Mouse (Mus musculus) midbrain, embryonic 10.5 days (tissue): Measurements from ENCODE around the gene Ntng2. TPM values are rescaled to one million over a fixed set of nuclear protein-coding genes. Genes with fewer than 3 reads are reported as not detected.
A peak's percentile ranks its signal among the peaks of the same experiment; 100 is the strongest.

Experiments
- DNase-seq: peaks from one replicate; pipeline ENCODE4 v3.0.0-alpha.2; 2017; ENCODE audit warnings: low spot score
- H3K27ac ChIP-seq: fragments of 300-500 bp; sonication (generic); replicated peaks from 2 replicates; pipeline ENCODE4 v1.5.1; 2016; ENCODE audit warnings: mild to moderate bottlenecking
- H3K27me3 ChIP-seq: fragments of 300-500 bp; sonication (generic); 2 replicates; pipeline ENCODE4 v1.6.1; 2016; ENCODE audit warnings: low read depth, mild to moderate bottlenecking; ENCODE audit not compliant: poor library complexity, severe bottlenecking
- H3K36me3 ChIP-seq: fragments of 300-500 bp; sonication (generic); 2 replicates; pipeline ENCODE4 v1.6.1; 2016; ENCODE audit warnings: mild to moderate bottlenecking, moderate library complexity
- H3K4me1 ChIP-seq: fragments of 300-500 bp; sonication (generic); 2 replicates; pipeline ENCODE4 v1.6.1; 2016
- H3K4me3 ChIP-seq: fragments of 300-500 bp; sonication (generic); 2 replicates; pipeline ENCODE4 v1.5.1; 2016; ENCODE audit warnings: mild to moderate bottlenecking, moderate library complexity
- H3K9me3 ChIP-seq: fragments of 300-500 bp; sonication (generic); replicated peaks from 2 replicates; pipeline ENCODE4 v1.6.1; 2016; ENCODE audit warnings: mild to moderate bottlenecking
- WGBS: fragments of 180-500 bp; shearing (Covaris S2); methylation state at CpG from one replicate; pipeline ENCODE4 v1.1.7; 2016; 5-methylcytosine and 5-hydroxymethylcytosine counted together
- polyA plus RNA-seq: library from polyadenylated mRNA; unstranded; fragments of >200 nt; fragmentation: Nextera tagmentation; extraction: Ambion mirVana; gene quantifications from 2 replicates; pipeline ENCODE4 v1.2.1, GENCODE M21; 2016

Ntng2 gene
- polyA plus RNA-seq, 1 experiment from 2014 or later: 1.6 TPM

- H3K9me3 ChIP-seq: no peaks in the 10 kb centered on the region
- 82% methylated on average over 4 of the region's 4 CpGs for WGBS
- DNase-seq: no peak
- no peak overlapping the region for H3K4me3 ChIP-seq
- 0 out of 2 replicates have a peak, but pooled peaks cover 5% of the 10 kb centered on the region for H3K27me3 ChIP-seq
- no peaks in the 10 kb centered on the region for H3K36me3 ChIP-seq
- H3K4me1 ChIP-seq: peaks cover 15% of the 10 kb centered on the region
- H3K27ac ChIP-seq: no peak overlapping the region
Measured at GRCm38 (mm10) chr2:29234002-29234401, 18.8 kb downstream of the Ntng2 start.

GRCm38 (mm10) chr2:29230191-29230835 is 22.5 kb downstream of the Ntng2 start:
- no peak for DNase-seq
- no peaks in the 10 kb centered on the region for H3K36me3 ChIP-seq
- H3K27me3 ChIP-seq: 0 out of 2 replicates have a peak, but pooled peaks cover 3% of the 10 kb centered on the region
- H3K27ac ChIP-seq: no peak overlapping the region
- WGBS: 74% methylated on average over 9 of the region's 9 CpGs
- H3K9me3 ChIP-seq: no peaks in the 10 kb centered on the region
- H3K4me1 ChIP-seq: 0 out of 2 replicates have a peak, but pooled peaks cover 8% of the 10 kb centered on the region
- no peak overlapping the region for H3K4me3 ChIP-seq

- H3K36me3 ChIP-seq: no peaks in the 10 kb centered on the region
- H3K4me3 ChIP-seq: no peak overlapping the region
- no peak for DNase-seq
- no peaks in the 10 kb centered on the region for H3K27me3 ChIP-seq
- H3K9me3 ChIP-seq: no peaks in the 10 kb centered on the region
- no peak overlapping the region for H3K27ac ChIP-seq
- 82% methylated on average over 4 of the region's 4 CpGs for WGBS
- H3K4me1 ChIP-seq: peaks cover 22% of the 10 kb centered on the region
Measured at GRCm38 (mm10) chr2:29226671-29227070, 26.1 kb downstream of the Ntng2 start.

- Histone ChIP-seq H3K27ac (peak overlapping the region; percentile 1; the same call in 1 of the 2 replicates), H3K36me3 (no peaks in the 10 kb centered on the region), H3K9me3 (no peaks in the 10 kb centered on the region), H3K4me1 (peaks cover 19% of the 10 kb centered on the region), H3K27me3 (no peaks in the 10 kb centered on the region), H3K4me3 (no peak overlapping the region)
- DNase-seq: no peak
- whole genome bisulfite sequencing: 42% methylated on average over 7 of the region's 7 CpGs
Measured at GRCm38 (mm10) chr2:29223591-29224262, 29.1 kb downstream of the Ntng2 start.

- peak; percentile 51 for DNase-seq
- H3K9me3 ChIP-seq: no peaks in the 10 kb centered on the region
- H3K27me3 ChIP-seq: no peaks in the 10 kb centered on the region
- H3K27ac ChIP-seq: peak overlapping the region; percentile 57
- H3K4me3 ChIP-seq: no peak overlapping the region
- 8% methylated on average over 4 of the region's 4 CpGs for WGBS
- H3K4me1 ChIP-seq: peaks cover 19% of the 10 kb centered on the region
- H3K36me3 ChIP-seq: no peaks in the 10 kb centered on the region
Measured at GRCm38 (mm10) chr2:29222302-29222701, 30.5 kb downstream of the Ntng2 start.

GRCm38 (mm10) chr2:29218831-29219230 is 34.0 kb downstream of the Ntng2 start:
- H3K27ac ChIP-seq: no peak overlapping the region
- 95% methylated on average over 5 of the region's 5 CpGs for WGBS

GRCm38 (mm10) chr2:29217897-29218296 is 34.9 kb downstream of the Ntng2 start:
- H3K4me1 ChIP-seq: peaks cover 16% of the 10 kb centered on the region
- H3K27me3 ChIP-seq: no peaks in the 10 kb centered on the region
- 75% methylated on average over 10 of the region's 10 CpGs for WGBS
- no peak overlapping the region for H3K27ac ChIP-seq
- H3K36me3 ChIP-seq: no peaks in the 10 kb centered on the region
- no peak overlapping the region for H3K4me3 ChIP-seq
- no peaks in the 10 kb centered on the region for H3K9me3 ChIP-seq
- no peak for DNase-seq

More at GRCm38 (mm10) chr2:29218831-29219230, 34.0 kb downstream of the Ntng2 start:
- no peaks in the 10 kb centered on the region for H3K9me3 ChIP-seq
- DNase-seq: no peak
- H3K4me1 ChIP-seq: peaks cover 19% of the 10 kb centered on the region
- no peaks in the 10 kb centered on the region for H3K27me3 ChIP-seq
- H3K4me3 ChIP-seq: no peak overlapping the region
- no peaks in the 10 kb centered on the region for H3K36me3 ChIP-seq

- Histone ChIP-seq H3K4me1 (peaks cover 9% of the 10 kb centered on the region), H3K4me3 (no peak overlapping the region), H3K36me3 (no peaks in the 10 kb centered on the region), H3K27me3 (no peaks in the 10 kb centered on the region), H3K27ac (no peak overlapping the region), H3K9me3 (no peaks in the 10 kb centered on the region)
- WGBS: 89% methylated on average over 5 of the region's 5 CpGs
- DNase-seq: no peak
Measured at GRCm38 (mm10) chr2:29217042-29217441, 35.8 kb downstream of the Ntng2 start.

GRCm38 (mm10) chr2:29216286-29217012 is 36.4 kb downstream of the Ntng2 start:
- Histone ChIP-seq H3K4me1 (peaks cover 5% of the 10 kb centered on the region), H3K27ac (no peak overlapping the region), H3K36me3 (no peaks in the 10 kb centered on the region), H3K4me3 (no peak overlapping the region), H3K27me3 (no peaks in the 10 kb centered on the region), H3K9me3 (no peaks in the 10 kb centered on the region)
- WGBS: 63% methylated on average over 8 of the region's 8 CpGs
- peak; percentile 41 for DNase-seq

- 43% methylated on average over 8 of the region's 8 CpGs for WGBS
- Histone ChIP-seq H3K9me3 (no peaks in the 10 kb centered on the region), H3K4me3 (no peak overlapping the region), H3K4me1 (peaks cover 22% of the 10 kb centered on the region), H3K27ac (no peak overlapping the region; the same call in 1 of the 2 replicates), H3K36me3 (no peaks in the 10 kb centered on the region), H3K27me3 (peaks cover 5% of the 10 kb centered on the region; the same call in 1 of the 2 replicates)
- DNase-seq: no peak
Measured at GRCm38 (mm10) chr2:29206156-29206555, 46.6 kb downstream of the Ntng2 start.

- 72% methylated on average over 11 of the region's 11 CpGs for WGBS
- Histone ChIP-seq H3K4me1 (peaks cover 22% of the 10 kb centered on the region), H3K4me3 (no peak overlapping the region), H3K9me3 (no peaks in the 10 kb centered on the region), H3K27ac (no peak overlapping the region), H3K36me3 (no peaks in the 10 kb centered on the region), H3K27me3 (peaks cover 27% of the 10 kb centered on the region)
- DNase-seq: no peak
Measured at GRCm38 (mm10) chr2:29201223-29201955, 51.4 kb downstream of the Ntng2 start.

GRCm38 (mm10) chr2:29199909-29200308 is 52.9 kb downstream of the Ntng2 start:
- Histone ChIP-seq H3K27me3 (peaks cover 42% of the 10 kb centered on the region), H3K4me3 (no peak overlapping the region), H3K27ac (no peak overlapping the region), H3K4me1 (peaks cover 24% of the 10 kb centered on the region), H3K9me3 (no peaks in the 10 kb centered on the region), H3K36me3 (no peaks in the 10 kb centered on the region)
- peak; percentile 48 for DNase-seq
- 8% methylated on average over 3 of the region's 3 CpGs for WGBS
